Mouse (Mus musculus): ENCODE data around the gene Ubac2. TPM values are rescaled to one million over a fixed set of nuclear protein-coding genes. Genes with fewer than 3 reads are reported as not detected.

The Ubac2 gene
- total and polyA plus RNA-seq, 3 experiments, result 32.8 to 40.1 (median 35.5) TPM

- H3K27ac ChIP-seq (ENCODE audit: insufficient read depth, low read depth), result peak overlapping the region; percentile 35; the same call in 1 of the 2 replicates
- no peak; the same call in 1 of the 2 replicates for TF ChIP-seq TCF12 (IDR thresholded peaks at IDR 0.05; ENCODE audit: low read depth, low read length)
- TF ChIP-seq CTCF (conservative IDR thresholded peaks at IDR 0.05 in 1 of 2, IDR thresholded peaks at IDR 0.05 in 1 of 2; ENCODE audit: low read depth in 2 of 2, low read length in 2 of 2), result no peak
- TF ChIP-seq ELF1 (IDR thresholded peaks at IDR 0.05; ENCODE audit: low read depth, low read length), result peak; percentile 35; the same call in 1 of the 2 replicates
- peak; percentile 66 for TF ChIP-seq ETS1 (conservative IDR thresholded peaks at IDR 0.05; ENCODE audit: low read depth, low read length)
- peak; percentile 59; the same call in 1 of the 2 replicates for TF ChIP-seq MAX (IDR thresholded peaks at IDR 0.05; ENCODE audit: low read length)
- DNase-seq (ENCODE audit: extremely low read depth), result no peak
- no peaks in the 10 kb centered on the region for H3K27me3 ChIP-seq (replicated peaks)
- no peaks in the 10 kb centered on the region for H3K79me2 ChIP-seq (replicated peaks; ENCODE audit: control insufficient read depth, extremely low read depth, insufficient read depth, poor library complexity, severe bottlenecking)
- H3K9ac ChIP-seq (ENCODE audit: insufficient read depth, low read depth), result peak overlapping the region; percentile 28; the same call in 1 of the 2 replicates
- no peaks in the 10 kb centered on the region for H3K36me3 ChIP-seq (replicated peaks in 1 of 2; ENCODE audit: control insufficient read depth in 1 of 2, insufficient read depth in 1 of 2, low read length in 1 of 2)
- H3K4me1 ChIP-seq (ENCODE audit: control insufficient read depth in 1 of 2, insufficient read depth in 2 of 2), result peaks cover 32 to 60% of the 10 kb centered on the region in 2 experiments
- in situ Hi-C loops (cut with MboI; ENCODE audit: low pct_ligation_motif_present, low pct_unique_long_range_greater_than_20kb, low sequenced_read_pairs) (no loop called here), dilution Hi-C loops (cut with MboI; ENCODE audit: extremely low pct_ligation_motif_present, extremely low pct_unique_long_range_greater_than_20kb, low sequenced_read_pairs) (no loop called here)
- no peak overlapping the region for H3K4me3 ChIP-seq (replicated peaks in 1 of 3; ENCODE audit: low read depth in 2 of 3, low read length in 2 of 3, poor library complexity in 1 of 3)
- H3K4me2 ChIP-seq (ENCODE audit: insufficient read depth, low read depth, poor library complexity, severe bottlenecking), result 0 out of 2 replicates have a peak overlapping the region, but pooled peaks have one; percentile 12
- peaks cover 8% of the 10 kb centered on the region for H3K9me3 ChIP-seq (replicated peaks; ENCODE audit: low read length)
Observed at GRCm38 (mm10) chr14:122048816-122049215, 170.4 kb downstream of the Ubac2 start.

- Histone ChIP-seq H3K27ac (ENCODE audit: insufficient read depth, low read depth) (peak overlapping the region; percentile 97), H3K27me3 (replicated peaks) (no peaks in the 10 kb centered on the region), H3K36me3 (replicated peaks in 1 of 2; ENCODE audit: control insufficient read depth in 1 of 2, insufficient read depth in 1 of 2, low read length in 1 of 2) (no peaks in the 10 kb centered on the region), H3K79me2 (replicated peaks; ENCODE audit: control insufficient read depth, extremely low read depth, insufficient read depth, poor library complexity, severe bottlenecking) (no peaks in the 10 kb centered on the region), H3K4me2 (ENCODE audit: insufficient read depth, low read depth, poor library complexity, severe bottlenecking) (peak overlapping the region; percentile 60), H3K9me3 (replicated peaks; ENCODE audit: low read length) (no peaks in the 10 kb centered on the region), H3K4me1 (ENCODE audit: control insufficient read depth in 1 of 2, insufficient read depth in 2 of 2) (peaks cover 57 to 93% of the 10 kb centered on the region in 2 experiments), H3K4me3 (replicated peaks in 1 of 3; ENCODE audit: low read depth in 2 of 3, low read length in 2 of 3, poor library complexity in 1 of 3) (peak overlapping the region in 1 of 3 experiments; percentile 27), H3K9ac (ENCODE audit: insufficient read depth, low read depth) (peak overlapping the region; percentile 37; the same call in 1 of the 2 replicates)
- TF ChIP-seq ELF1 (IDR thresholded peaks at IDR 0.05; ENCODE audit: low read depth, low read length) (no peak; the same call in 1 of the 2 replicates), BHLHE40 (IDR thresholded peaks at IDR 0.05; ENCODE audit: low read depth, low read length) (peak; percentile 84), KAT2A (IDR thresholded peaks at IDR 0.05; ENCODE audit: insufficient replicate concordance, low read length) (no peak), ZMIZ1 (IDR thresholded peaks at IDR 0.05; ENCODE audit: low read depth, low read length) (no peak), TCF12 (IDR thresholded peaks at IDR 0.05; ENCODE audit: low read depth, low read length) (peak; percentile 79), EP300 (IDR thresholded peaks at IDR 0.05; ENCODE audit: low read length) (peak; percentile 48), E2F4 (IDR thresholded peaks at IDR 0.05; ENCODE audit: insufficient replicate concordance, low read depth, low read length) (no peak), TBP (conservative IDR thresholded peaks at IDR 0.05; ENCODE audit: low read depth, low read length) (0 out of 2 replicates have a peak, but pooled peaks have one; percentile 49), MAX (IDR thresholded peaks at IDR 0.05; ENCODE audit: low read length) (peak; percentile 98), IRF4 (IDR thresholded peaks at IDR 0.05; ENCODE audit: low read depth, low read length) (peak; percentile 87), UBTF (IDR thresholded peaks at IDR 0.05; ENCODE audit: low read depth, low read length) (no peak), SIN3A (IDR thresholded peaks at IDR 0.05; ENCODE audit: low read length) (no peak), RCOR1 (conservative IDR thresholded peaks at IDR 0.05; ENCODE audit: low read depth, low read length) (no peak), JUN (IDR thresholded peaks at IDR 0.05; ENCODE audit: insufficient read depth, low read depth, low read length) (no peak), MEF2A (IDR thresholded peaks at IDR 0.05; ENCODE audit: borderline replicate concordance, low read depth, low read length) (peak; percentile 98), MYC (IDR thresholded peaks at IDR 0.05; ENCODE audit: low read depth, low read length) (peak; percentile 75), NRF1 (IDR thresholded peaks at IDR 0.05; ENCODE audit: low read depth, low read length) (peak; percentile 13; the same call in 1 of the 2 replicates), POLR2A (IDR thresholded peaks at IDR 0.05; ENCODE audit: low read depth, low read length) (peak; percentile 35; the same call in 1 of the 2 replicates), RAD21 (IDR thresholded peaks at IDR 0.05; ENCODE audit: low read depth, low read length) (peak; percentile 41), CTCF (conservative IDR thresholded peaks at IDR 0.05 in 1 of 2, IDR thresholded peaks at IDR 0.05 in 1 of 2; ENCODE audit: low read depth in 2 of 2, low read length in 2 of 2) (no peak), ETS1 (conservative IDR thresholded peaks at IDR 0.05; ENCODE audit: low read depth, low read length) (peak; percentile 84), JUND (conservative IDR thresholded peaks at IDR 0.05; ENCODE audit: low read depth, low read length) (no peak; the same call in 1 of the 2 replicates), CHD2 (IDR thresholded peaks at IDR 0.05; ENCODE audit: low read length) (peak; percentile 72), SMC3 (IDR thresholded peaks at IDR 0.05; ENCODE audit: low read depth, low read length) (peak; percentile 41; the same call in 1 of the 2 replicates), MAZ (IDR thresholded peaks at IDR 0.05; ENCODE audit: low read depth, low read length) (peak; percentile 94), NELFE (IDR thresholded peaks at IDR 0.05; ENCODE audit: low read depth, low read length) (no peak)
- in situ Hi-C loops (cut with MboI; ENCODE audit: low pct_ligation_motif_present, low pct_unique_long_range_greater_than_20kb, low sequenced_read_pairs) (no loop called here), dilution Hi-C loops (cut with MboI; ENCODE audit: extremely low pct_ligation_motif_present, extremely low pct_unique_long_range_greater_than_20kb, low sequenced_read_pairs) (no loop called here)
- DNase-seq (ENCODE audit: extremely low read depth), result peak; percentile 71
Observed at GRCm38 (mm10) chr14:122052896-122053635, 174.6 kb downstream of the Ubac2 start.

Measured in CH12.LX (cell line).